Mouse (Mus musculus) myocyte (in vitro differentiated cells): ENCODE results near the gene Adamtsl4. TPM values are rescaled to one million over a fixed set of nuclear protein-coding genes. Genes with fewer than 3 reads are reported as not detected.
"Not testable (repeated sequence)": the region's sequence is repeated elsewhere in the genome, so short reads cannot be mapped to it uniquely, and the experiment has no call there.

Experiments
- H3K27me3 ChIP-seq: one replicate; pipeline ENCODE4 v1.6.1; 2011; ENCODE audit not compliant: control insufficient read depth, insufficient read depth, insufficient read length
- H3K36me3 ChIP-seq: one replicate; pipeline ENCODE4 v1.6.1; 2011; ENCODE audit not compliant: control insufficient read depth, insufficient read depth
- H3K4me2 ChIP-seq: one replicate; pipeline ENCODE4 v1.6.1; 2011; ENCODE audit warnings: low read depth, control low read depth
- H3K4me3 ChIP-seq: one replicate; pipeline ENCODE4 v1.5.1; 2011; ENCODE audit warnings: mild to moderate bottlenecking, control low read depth, moderate library complexity
- H3K79me2 ChIP-seq: one replicate; pipeline ENCODE4 v1.6.1; 2011; ENCODE audit not compliant: control insufficient read depth, insufficient read depth
- H3ac ChIP-seq: one replicate; pipeline ENCODE4 v1.6.1; 2011; ENCODE audit not compliant: control insufficient read depth, insufficient read length
- CEBPB ChIP-seq: IDR thresholded peaks from 2 replicates; pipeline ENCODE4 v1.6.1; 2011; ENCODE audit warnings: mild to moderate bottlenecking, moderate library complexity; ENCODE audit not compliant: poor library complexity, insufficient read depth, severe bottlenecking
- E2F4 ChIP-seq: IDR thresholded peaks from one replicate; pipeline ENCODE4 v1.6.1; 2011; ENCODE audit warnings: mild to moderate bottlenecking, control low read depth, moderate library complexity; ENCODE audit not compliant: insufficient read depth
- MAX ChIP-seq: IDR thresholded peaks from one replicate; pipeline ENCODE4 v1.6.1; 2011; ENCODE audit warnings: low read depth, mild to moderate bottlenecking, control low read depth
- MYOD1 ChIP-seq, 3 experiments: IDR thresholded peaks; one replicate each; pipeline ENCODE4 v1.6.1; 2011; ENCODE audit warnings: control low read depth in 2 of 3, low read depth in 2 of 3, mild to moderate bottlenecking in 2 of 3, moderate library complexity in 1 of 3; ENCODE audit not compliant: insufficient read length in 2 of 3, control insufficient read depth in 1 of 3
- MYOG ChIP-seq, 3 experiments: IDR thresholded peaks; one replicate each; pipeline ENCODE4 v1.6.1; 2011; ENCODE audit warnings: control low read depth in 2 of 3, low read depth in 2 of 3, mild to moderate bottlenecking in 2 of 3; ENCODE audit not compliant: insufficient read length in 2 of 3, control insufficient read depth in 1 of 3, insufficient read depth in 1 of 3
- POLR2A ChIP-seq: IDR thresholded peaks from one replicate; pipeline ENCODE4 v1.6.1; 2011; ENCODE audit warnings: low read depth, mild to moderate bottlenecking, control low read depth, moderate library complexity; ENCODE audit not compliant: insufficient read length
- POLR2AphosphoS2 ChIP-seq: IDR thresholded peaks from one replicate; pipeline ENCODE4 v1.6.1; 2011; ENCODE audit warnings: low read depth, control low read depth; ENCODE audit not compliant: insufficient read length
- REST ChIP-seq: IDR thresholded peaks from one replicate; pipeline ENCODE4 v1.6.1; 2011; ENCODE audit warnings: mild to moderate bottlenecking, control low read depth, moderate library complexity; ENCODE audit not compliant: insufficient read depth, insufficient read length
- SRF ChIP-seq: IDR thresholded peaks from one replicate; pipeline ENCODE4 v1.6.1; 2011; ENCODE audit warnings: low read depth; ENCODE audit not compliant: control insufficient read depth, insufficient read length
- TCF12 ChIP-seq: IDR thresholded peaks from one replicate; pipeline ENCODE4 v1.6.1; 2011; ENCODE audit warnings: mild to moderate bottlenecking, control low read depth; ENCODE audit not compliant: poor library complexity, insufficient read depth, severe bottlenecking
- TCF3 ChIP-seq: IDR thresholded peaks from one replicate; pipeline ENCODE4 v1.6.1; 2011; ENCODE audit warnings: low read depth, control low read depth; ENCODE audit not compliant: insufficient read length
- USF1 ChIP-seq: IDR thresholded peaks from one replicate; pipeline ENCODE4 v1.6.1; 2011; ENCODE audit warnings: low read depth, mild to moderate bottlenecking, control low read depth, moderate library complexity
- polyA plus RNA-seq: library from polyadenylated mRNA; unstranded; fragments of >200 nt; fragmentation: generic; extraction: Trizol; gene quantifications from one replicate; pipeline ENCODE4 v1.2.1, GENCODE M21; 2012; ENCODE audit warnings: missing spikeins

Gene Adamtsl4
- polyA plus RNA-seq, 1 experiment: 4.6 TPM

DNA sequence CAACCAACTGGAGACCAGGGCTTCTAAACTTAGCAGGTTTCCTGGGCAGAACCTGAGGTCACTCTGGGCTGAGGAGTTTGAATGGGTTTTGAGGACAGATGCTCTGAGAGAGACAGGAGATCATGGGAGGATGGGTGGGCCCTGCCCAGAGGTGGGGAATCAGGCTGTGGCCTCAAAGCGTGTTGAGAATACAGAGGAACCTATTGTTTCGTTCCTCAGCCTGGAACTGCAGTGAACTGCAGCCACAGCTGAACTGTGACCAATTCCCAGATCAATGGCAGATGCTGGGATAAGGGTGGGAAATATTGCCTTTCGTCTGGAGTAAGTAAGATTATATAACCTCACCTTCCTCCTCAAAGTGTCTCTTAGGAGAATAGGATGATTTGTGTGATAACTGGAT, 8.1 kb upstream of the Adamtsl4 start:
- Histone ChIP-seq H3K4me2 (peak overlapping the region; percentile 70), H3K27me3 (no peaks in the 10 kb centered on the region), H3K4me3 (no peak overlapping the region), H3K36me3 (no peaks in the 10 kb centered on the region), H3K79me2 (no peaks in the 10 kb centered on the region), H3ac (no peak overlapping the region)
- TF ChIP-seq USF1 (no peak), POLR2AphosphoS2 (no peak), POLR2A (no peak), TCF3 (no peak), REST (no peak), E2F4 (no peak), MYOD1 (IDR thresholded peaks at IDR 0.05; ENCODE audit: control insufficient read depth in 1 of 3, insufficient read length in 2 of 3, low read depth in 2 of 3) (no peak), MAX (no peak), SRF (no peak), CEBPB (no peak), MYOG (IDR thresholded peaks at IDR 0.05; ENCODE audit: control insufficient read depth in 1 of 3, insufficient read depth in 1 of 3, insufficient read length in 2 of 3, low read depth in 2 of 3) (no peak), TCF12 (no peak)

- Histone ChIP-seq H3K79me2 (no peaks in the 10 kb centered on the region), H3ac (no peak overlapping the region), H3K36me3 (no peaks in the 10 kb centered on the region), H3K4me2 (peak overlapping the region; percentile 70), H3K4me3 (no peak overlapping the region), H3K27me3 (no peaks in the 10 kb centered on the region)
- TF ChIP-seq MYOG (IDR thresholded peaks at IDR 0.05; ENCODE audit: control insufficient read depth in 1 of 3, insufficient read depth in 1 of 3, insufficient read length in 2 of 3, low read depth in 2 of 3): peak; percentile 32 to 84 (median 79)
- TF ChIP-seq MAX: no peak
- TF ChIP-seq TCF3: peak; percentile 30
- TF ChIP-seq E2F4: no peak
- TF ChIP-seq REST: no peak
- no peak for TF ChIP-seq SRF
- TF ChIP-seq MYOD1 (IDR thresholded peaks at IDR 0.05; ENCODE audit: control insufficient read depth in 1 of 3, insufficient read length in 2 of 3, low read depth in 2 of 3): peak; percentile 49 to 95 (median 65)
- TF ChIP-seq TCF12: peak; percentile 71
These were observed 7.3 kb upstream of the Adamtsl4 start for GRCm38 (mm10) chr3:95694808-95695703.

DNA sequence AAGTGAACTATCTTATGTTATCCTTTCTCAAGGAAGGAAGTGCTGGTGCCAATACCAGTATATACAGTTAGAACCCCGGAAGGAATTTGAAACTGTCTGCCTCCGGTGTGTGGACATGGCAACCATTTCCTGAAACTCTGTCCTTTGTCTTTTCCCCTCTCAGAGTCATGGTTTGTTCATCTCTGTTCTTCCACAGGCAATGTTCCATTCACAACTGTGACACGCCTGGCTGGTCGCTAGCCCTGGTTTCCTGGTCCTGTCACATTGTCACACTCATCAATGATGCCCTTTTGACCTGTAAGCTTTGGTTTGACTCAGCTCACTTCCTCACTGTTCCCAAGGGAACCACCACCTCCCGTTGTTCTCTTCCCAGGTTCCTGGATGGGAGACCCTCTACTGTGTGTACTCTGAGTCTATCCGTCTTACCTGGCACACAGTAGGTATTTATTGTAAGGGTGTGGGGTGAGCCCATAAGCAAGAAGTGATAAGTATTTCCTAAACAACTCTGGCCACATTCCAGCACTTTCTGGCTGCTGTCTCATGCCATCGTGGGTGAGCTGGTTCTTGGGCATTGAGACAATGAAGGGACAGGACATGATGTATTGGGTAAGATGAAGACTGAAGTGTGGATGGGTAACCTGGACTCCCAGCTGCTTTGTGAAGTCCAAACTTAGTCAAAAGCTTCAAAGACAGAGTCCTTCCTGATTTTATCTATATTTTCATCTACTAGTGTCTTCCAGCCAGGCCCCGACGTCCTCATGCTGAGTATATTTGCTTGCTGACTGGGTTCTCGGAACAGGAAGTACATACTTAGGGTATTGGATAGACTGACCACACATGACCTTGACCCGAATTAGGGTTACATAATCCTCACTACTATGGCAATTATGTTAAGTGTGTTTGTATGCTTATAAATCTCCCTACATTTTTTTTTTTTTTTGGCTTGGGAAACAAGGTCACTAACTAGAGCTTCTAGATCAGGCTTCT, 6.4 kb upstream of the Adamtsl4 start:
- H3K27me3 ChIP-seq: no peaks in the 10 kb centered on the region
- peak overlapping the region; percentile 70 for H3K4me2 ChIP-seq
- no peaks in the 10 kb centered on the region for H3K36me3 ChIP-seq
- TF ChIP-seq CEBPB (no peak), MYOG (IDR thresholded peaks at IDR 0.05; ENCODE audit: control insufficient read depth in 1 of 3, insufficient read depth in 1 of 3, insufficient read length in 2 of 3, low read depth in 2 of 3) (no peak), POLR2A (no peak), TCF12 (no peak), REST (no peak)
- no peak overlapping the region for H3K4me3 ChIP-seq
- no peaks in the 10 kb centered on the region for H3K79me2 ChIP-seq
- no peak overlapping the region for H3ac ChIP-seq

GRCm38 (mm10) chr3:95692677-95693076, 5.0 kb upstream of the Adamtsl4 start:
- no peaks in the 10 kb centered on the region for H3K79me2 ChIP-seq
- no peak overlapping the region for H3K4me2 ChIP-seq
- H3K4me3 ChIP-seq: no peak overlapping the region
- no peaks in the 10 kb centered on the region for H3K27me3 ChIP-seq
- no peak overlapping the region for H3ac ChIP-seq
- no peaks in the 10 kb centered on the region for H3K36me3 ChIP-seq
- TF ChIP-seq MYOD1 (IDR thresholded peaks at IDR 0.05; ENCODE audit: control insufficient read depth in 1 of 3, insufficient read length in 2 of 3, low read depth in 2 of 3) (peak in 1 of 3 experiments; percentile 23), TCF12 (no peak), E2F4 (no peak), CEBPB (peak; percentile 20; the same call in 1 of the 2 replicates)

DNA sequence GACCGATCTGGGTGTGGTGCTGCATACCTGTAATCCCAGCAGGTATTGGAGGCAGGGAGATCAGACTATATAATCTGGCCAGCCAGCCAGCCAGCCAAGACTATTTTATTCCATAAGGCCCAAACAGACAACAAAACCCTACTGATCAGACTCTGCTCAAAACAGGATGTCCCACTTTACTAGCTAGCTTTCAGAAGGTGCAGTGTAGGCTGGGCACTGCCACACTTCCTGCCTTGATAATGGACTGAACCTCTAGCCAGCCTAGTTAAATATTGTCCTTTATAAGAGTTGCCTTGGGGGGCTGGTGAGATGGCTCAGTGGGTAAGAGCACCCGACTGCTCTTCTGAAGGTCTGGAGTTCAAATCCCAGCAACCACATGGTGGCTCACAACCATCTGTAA, 2.8 kb upstream of the Adamtsl4 start:
- not testable (repeated sequence) for H3K27me3 ChIP-seq, H3K4me2 ChIP-seq, H3K4me3 ChIP-seq, H3ac ChIP-seq, H3K79me2 ChIP-seq, H3K36me3 ChIP-seq
